Mouse (Mus musculus): ENCODE data around the gene Mtmr6.

Gene Mtmr6

GRCm38 (mm10) chr14:60264990-60265876 is at the start of gene Mtmr6:
TSS of gene Mtmr6 (plus strand) at chr14:60265228.
- in situ Hi-C loops (cut with MboI, MseI): loop anchor here (5.0 to 25.0 kb wide), 2 partner anchors 472 to 522 kb away; no protein-coding TSS in a partner anchor

DNA sequence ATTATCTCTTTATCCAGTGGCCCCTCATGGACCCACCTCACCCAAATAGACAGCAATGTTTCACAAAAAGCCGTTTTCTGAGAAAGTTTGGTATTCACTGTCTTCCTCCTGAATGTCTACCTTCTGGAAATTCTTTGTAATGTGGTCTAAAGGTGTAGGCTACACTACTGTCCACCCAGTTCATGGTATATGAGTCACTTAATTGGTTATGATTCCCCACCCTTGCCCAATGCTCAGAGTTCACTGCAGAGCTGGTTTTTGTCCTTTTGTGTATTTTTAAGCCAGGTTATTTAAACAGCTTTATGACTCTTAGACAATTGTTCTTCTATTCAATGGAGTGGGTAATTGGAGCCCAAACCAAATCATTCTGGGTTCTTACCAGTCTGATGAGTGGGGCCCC is 48.9 kb upstream of the Mtmr6 start:
- in situ Hi-C loops (cut with MboI, MseI): no loop called here

GRCm38 (mm10) chr14:60217616-60218015 is 47.4 kb upstream of the Mtmr6 start:
- in situ Hi-C loops (cut with MboI, MseI): no loop called here

- in situ Hi-C loops (cut with MboI, MseI): no loop called here
Measured at GRCm38 (mm10) chr14:60219886-60220285, 45.1 kb upstream of the Mtmr6 start.

- in situ Hi-C loops (cut with MboI, MseI): no loop called here
Measured at GRCm38 (mm10) chr14:60238551-60238950, 26.5 kb upstream of the Mtmr6 start.

GRCm38 (mm10) chr14:60250366-60250765 is 14.7 kb upstream of the Mtmr6 start:
- in situ Hi-C loops (cut with MboI, MseI): loop anchor here (25.0 kb wide), 1 partner anchor 487 kb away; no protein-coding TSS in a partner anchor

- in situ Hi-C loops (cut with MboI, MseI): loop anchor here (25.0 kb wide), 1 partner anchor 486 kb away; no protein-coding TSS in a partner anchor
Measured at GRCm38 (mm10) chr14:60250879-60251278, 14.1 kb upstream of the Mtmr6 start.

DNA sequence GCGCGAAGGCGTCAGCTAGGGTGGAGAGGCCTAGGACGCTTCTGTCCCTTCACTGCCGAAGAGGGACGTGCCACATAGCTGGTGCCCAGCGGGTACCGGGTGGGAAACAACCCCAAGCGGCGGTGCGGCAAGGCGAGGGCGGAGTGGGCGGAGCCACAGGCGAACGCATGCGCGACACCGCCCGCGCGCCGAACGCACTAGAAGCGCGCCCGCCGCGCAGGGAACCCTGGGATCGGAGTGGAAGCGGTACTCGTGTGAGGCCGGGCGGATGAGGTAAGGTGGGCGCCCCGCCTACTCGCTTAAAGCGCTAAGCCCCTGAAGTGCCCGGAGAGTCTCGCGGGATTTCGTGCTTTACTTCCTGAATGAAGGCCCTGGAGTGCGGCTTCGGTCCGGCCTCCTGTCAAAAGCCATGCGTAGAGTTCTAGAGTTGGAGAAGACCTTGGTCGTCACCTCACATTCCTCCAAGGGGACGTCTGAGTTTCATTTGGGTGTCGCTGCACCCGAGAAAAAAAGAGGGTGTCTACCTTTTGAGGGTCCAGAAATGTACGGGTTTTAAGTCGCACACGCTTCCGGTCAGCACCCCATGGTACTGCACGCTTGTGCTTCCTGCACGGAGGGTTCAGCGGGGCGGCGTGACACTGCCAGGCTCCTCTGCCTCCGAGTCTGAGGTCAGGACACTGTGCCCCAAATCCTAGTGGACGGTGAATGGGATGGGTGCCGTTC is 13.6 kb upstream of the Mtmr6 start, which contains the start of the genes Nupl1 and Gm49336:
TSS of gene Nupl1 (minus strand) at position 151 of the 723 bp plus-strand sequence.
TSS of gene Gm49336 (minus strand) at position 227 of the 723 bp plus-strand sequence.
- in situ Hi-C loops (cut with MboI, MseI): loop anchor here (25.0 kb wide), 1 partner anchor 486 kb away; no protein-coding TSS in a partner anchor

- in situ Hi-C loops (cut with MboI, MseI): loop anchor here (25.0 kb wide), 1 partner anchor 485 kb away; no protein-coding TSS in a partner anchor
Measured at GRCm38 (mm10) chr14:60252004-60253000, 12.7 kb upstream of the Mtmr6 start.

DNA sequence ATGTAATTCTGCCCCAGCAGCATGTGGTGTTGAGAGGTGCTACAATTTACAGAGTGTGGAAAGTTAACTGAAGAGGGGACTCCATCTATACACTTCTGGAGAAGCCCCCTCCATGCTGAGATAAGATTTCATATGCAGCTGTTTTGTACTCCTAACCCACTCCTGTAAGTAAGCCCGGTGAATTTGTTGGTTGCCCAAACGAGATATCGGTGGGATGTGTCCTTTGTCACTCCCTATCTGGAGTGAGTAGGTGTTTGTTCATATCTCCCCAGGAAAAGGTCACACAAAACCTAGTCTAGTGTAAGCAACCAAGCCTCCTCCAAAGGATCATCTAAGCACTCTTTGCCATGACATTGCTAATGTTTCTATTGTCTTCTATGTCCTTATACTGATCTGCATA is 11.6 kb upstream of the Mtmr6 start:
- in situ Hi-C loops (cut with MboI, MseI): loop anchor here (25.0 kb wide), 1 partner anchor 484 kb away; no protein-coding TSS in a partner anchor

GRCm38 (mm10) chr14:60254774-60255173 is 10.3 kb upstream of the Mtmr6 start:
- in situ Hi-C loops (cut with MboI, MseI): loop anchor here (25.0 kb wide), 1 partner anchor 483 kb away; no protein-coding TSS in a partner anchor

GRCm38 (mm10) chr14:60256356-60256755 is 8.7 kb upstream of the Mtmr6 start:
- in situ Hi-C loops (cut with MboI, MseI): loop anchor here (25.0 kb wide), 1 partner anchor 481 kb away; no protein-coding TSS in a partner anchor

- in situ Hi-C loops (cut with MboI, MseI): loop anchor here (25.0 kb wide), 1 partner anchor 480 kb away; no protein-coding TSS in a partner anchor
Measured at GRCm38 (mm10) chr14:60257101-60257500, 7.9 kb upstream of the Mtmr6 start.

DNA sequence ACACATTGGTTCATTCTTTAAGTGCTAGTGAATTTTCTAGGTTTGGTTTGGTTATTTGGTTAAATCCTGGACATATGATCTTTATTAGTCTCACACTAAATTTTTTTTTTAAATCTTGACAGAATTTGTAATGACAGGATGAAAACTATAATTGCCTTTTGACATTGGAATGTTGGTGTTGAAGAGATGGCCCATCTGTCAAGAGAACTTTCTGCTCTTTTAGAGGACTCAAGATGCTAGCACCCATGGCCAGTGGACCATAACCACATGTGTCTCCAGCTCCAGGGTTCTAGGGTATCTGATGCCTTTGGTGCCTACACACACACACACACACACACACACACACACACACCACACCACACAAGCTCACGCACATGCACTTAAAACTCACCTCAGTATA is 7.2 kb upstream of the Mtmr6 start:
- in situ Hi-C loops (cut with MboI, MseI): loop anchor here (25.0 kb wide), 1 partner anchor 479 kb away; no protein-coding TSS in a partner anchor

GRCm38 (mm10) chr14:60262316-60262715 is 2.7 kb upstream of the Mtmr6 start:
- in situ Hi-C loops (cut with MboI, MseI): loop anchor here (25.0 kb wide), 1 partner anchor 475 kb away; no protein-coding TSS in a partner anchor

GRCm38 (mm10) chr14:60269333-60269732 is 4.3 kb downstream of the Mtmr6 start:
- in situ Hi-C loops (cut with MboI, MseI): loop anchor here (5.0 to 25.0 kb wide), 2 partner anchors 468 to 518 kb away; no protein-coding TSS in a partner anchor

DNA sequence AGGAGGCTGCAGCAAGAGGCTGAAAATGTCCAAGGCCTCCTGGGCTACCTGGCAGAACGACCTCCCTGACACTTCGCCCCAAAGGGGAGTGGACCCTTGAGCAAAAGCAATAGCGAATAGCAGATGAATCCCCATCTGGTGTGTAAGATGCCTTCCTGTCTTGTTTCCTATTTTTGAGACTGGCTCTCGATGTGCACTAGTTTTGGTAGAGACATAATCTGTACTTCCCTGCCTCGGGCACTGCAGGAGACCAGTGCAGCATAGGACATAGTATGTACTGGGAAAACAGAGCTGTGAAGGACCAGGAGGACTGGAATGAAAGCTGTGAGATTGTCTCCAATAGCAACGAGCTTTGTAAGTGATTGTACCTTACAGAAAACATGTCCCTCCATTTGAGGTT is 8.3 kb downstream of the Mtmr6 start:
- in situ Hi-C loops (cut with MboI, MseI): loop anchor here (10.0 to 25.0 kb wide), 2 partner anchors 464 to 909 kb away; partner anchors contain the start of gene Phf11d

- in situ Hi-C loops (cut with MboI, MseI): loop anchor here (10.0 kb wide), 1 partner anchor 911 kb away; the partner anchor contains the start of gene Phf11d
Measured at GRCm38 (mm10) chr14:60275301-60276276, 10.6 kb downstream of the Mtmr6 start.
